Mouse (Mus musculus) T-cell, adult 2 months (primary cell): ENCODE data around the gene Rab3c.

ENCODE experiments used
- DNase-seq: peaks from one replicate; pipeline ENCODE4 v3.0.0; 2022; ENCODE audit warnings: low spot score

Rab3c gene

GRCm38 (mm10) chr13:110093720-110094685 lies 186.8 kb downstream of the Rab3c start:
- no peak for DNase-seq

- DNase-seq = no peak
Observed at GRCm38 (mm10) chr13:110083961-110084360, 196.8 kb downstream of the Rab3c start.

GRCm38 (mm10) chr13:110081174-110081573 lies 199.6 kb downstream of the Rab3c start:
- DNase-seq = no peak

GRCm38 (mm10) chr13:110075587-110075986 lies 205.2 kb downstream of the Rab3c start:
- DNase-seq = no peak

GRCm38 (mm10) chr13:110074180-110074579 lies 206.6 kb downstream of the Rab3c start:
- no peak for DNase-seq

- DNase-seq = no peak
Observed at GRCm38 (mm10) chr13:110067149-110067548, 213.6 kb downstream of the Rab3c start.

- no peak for DNase-seq
Observed at GRCm38 (mm10) chr13:110066674-110067073, 214.1 kb downstream of the Rab3c start.

- DNase-seq = no peak
Observed at GRCm38 (mm10) chr13:110062835-110063411, 217.9 kb downstream of the Rab3c start.

GRCm38 (mm10) chr13:110062288-110062687 lies 218.5 kb downstream of the Rab3c start:
- DNase-seq = no peak

- no peak for DNase-seq
Observed at GRCm38 (mm10) chr13:110054538-110054937, 226.3 kb downstream of the Rab3c start.

GRCm38 (mm10) chr13:110048767-110049434 lies 231.9 kb downstream of the Rab3c start:
- DNase-seq = no peak

GRCm38 (mm10) chr13:110044418-110044817 lies 236.4 kb downstream of the Rab3c start:
- peak; percentile 3 for DNase-seq

GRCm38 (mm10) chr13:110039779-110040498 lies 240.9 kb downstream of the Rab3c start:
- DNase-seq = peak; percentile 12

GRCm38 (mm10) chr13:110039170-110039569 lies 241.6 kb downstream of the Rab3c start:
- no peak for DNase-seq

- no peak for DNase-seq
Observed at GRCm38 (mm10) chr13:110038521-110038920, 242.3 kb downstream of the Rab3c start.

GRCm38 (mm10) chr13:110034885-110035284 lies 245.9 kb downstream of the Rab3c start:
- DNase-seq = no peak

GRCm38 (mm10) chr13:110034041-110034440 lies 246.8 kb downstream of the Rab3c start:
- no peak for DNase-seq

GRCm38 (mm10) chr13:110031886-110032285 lies 248.9 kb downstream of the Rab3c start:
- DNase-seq = no peak

GRCm38 (mm10) chr13:110031061-110031460 lies 249.7 kb downstream of the Rab3c start:
- DNase-seq = no peak

GRCm38 (mm10) chr13:110024381-110025161 lies 256.2 kb downstream of the Rab3c start:
- DNase-seq = no peak

- peak; percentile 2 for DNase-seq
Observed at GRCm38 (mm10) chr13:110023031-110023430, 257.8 kb downstream of the Rab3c start.
